In the genomic region with DNA sequence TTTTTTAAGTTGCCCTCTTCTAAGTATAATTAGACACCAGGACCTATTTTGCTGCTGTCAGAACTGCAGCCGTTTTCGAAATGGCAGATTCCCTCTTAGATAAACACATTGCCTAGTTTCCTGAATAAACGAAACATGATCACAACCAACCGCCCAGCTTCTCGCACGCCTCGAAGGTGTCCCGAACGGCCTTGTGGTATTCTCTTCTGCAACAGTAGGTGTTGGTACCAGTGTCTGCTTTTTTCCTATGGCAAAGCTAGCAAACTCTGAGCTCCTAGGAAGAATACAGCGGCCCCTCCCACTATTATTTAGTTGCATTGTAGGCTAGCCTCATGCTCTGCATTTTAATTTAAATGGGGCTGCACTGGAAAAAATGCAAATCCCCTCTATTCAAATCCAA, we compare ENCODE assay signal across 8 mouse cellular contexts. TPM values are rescaled to one million over a fixed set of nuclear protein-coding genes. Genes with fewer than 3 reads are reported as not detected.
DNase-seq lines count a peak whose midpoint lies in the region; ATAC-seq and TF ChIP-seq lines count a peak whose summit lies in the region.

No protein-coding gene starts in this region.

- in situ Hi-C loops in ES-E14 (cut with MboI; ENCODE audit: low sequenced_read_pairs in 2 of 2, unreplicated experiment in 2 of 2), result no loop called here

- DNase-seq in heart, adult 11 months, result peak; percentile 90
- DNase-seq in heart, adult 9 months (ENCODE audit: low spot score in 2 of 2), result no peak
- no peak for DNase-seq in ES-E14 (ENCODE audit: low read depth, low spot score)
- DNase-seq in liver, embryonic 13.5 days, result peak; percentile 29
- DNase-seq in frontal cortex, postnatal 14 days (ENCODE audit: low spot score in 2 of 2), result no peak
- DNase-seq in left cerebral cortex, adult 18-20 months (ENCODE audit: low spot score in 2 of 2), result no peak
- DNase-seq in kidney, postnatal 36 days, result no peak

- 1% methylated on average over 10 of the region's 10 CpGs for WGBS in forebrain, embryonic 15.5 days
- 0% methylated on average over 10 of the region's 10 CpGs for WGBS in liver, embryonic 13.5 days (ENCODE audit: insufficient replicate concordance)

- H3K27ac ChIP-seq in ES-E14 (ENCODE audit: insufficient read depth, low read depth, low read length, poor library complexity, severe bottlenecking), result peak overlapping the region; percentile 98
- peak overlapping the region; percentile 85 for H3K27ac ChIP-seq in forebrain, embryonic 15.5 days (replicated peaks)
- peak overlapping the region; percentile 63 for H3K27ac ChIP-seq in liver, embryonic 13.5 days

- peak; percentile 74 for ATAC-seq in forebrain, embryonic 15.5 days (replicated peaks)
- peak; percentile 56; the same call in 1 of the 2 replicates for ATAC-seq in liver, embryonic 13.5 days (ENCODE audit: low read depth)

- H3K36me3 ChIP-seq in ES-E14 (ENCODE audit: control insufficient read depth, insufficient read depth, low read length, poor library complexity, severe bottlenecking), result no peaks in the 10 kb centered on the region
- H3K36me3 ChIP-seq in forebrain, embryonic 15.5 days, result no peaks in the 10 kb centered on the region
- H3K36me3 ChIP-seq in liver, embryonic 13.5 days, result no peaks in the 10 kb centered on the region

- H3K9me3 ChIP-seq in ES-E14 (ENCODE audit: control insufficient read depth, insufficient read depth, low read depth, low read length), result no peaks in the 10 kb centered on the region
- H3K9me3 ChIP-seq in forebrain, embryonic 15.5 days, result no peaks in the 10 kb centered on the region
- H3K9me3 ChIP-seq in liver, embryonic 13.5 days (replicated peaks), result no peaks in the 10 kb centered on the region

- H3K9ac ChIP-seq in ES-E14 (ENCODE audit: insufficient read depth, low read depth, low read length, poor library complexity, severe bottlenecking), result peak overlapping the region; percentile 62; the same call in 1 of the 2 replicates
- H3K9ac ChIP-seq in forebrain, embryonic 15.5 days (replicated peaks), result peak overlapping the region; percentile 43
- H3K9ac ChIP-seq in liver, embryonic 13.5 days, result peak overlapping the region; percentile 37

- H3K4me1 ChIP-seq in ES-E14 (ENCODE audit: control insufficient read depth in 2 of 2, insufficient read depth in 2 of 2, low read length in 2 of 2, poor library complexity in 1 of 2), result peaks cover 17 to 34% of the 10 kb centered on the region in 2 experiments
- H3K4me1 ChIP-seq in forebrain, embryonic 15.5 days, result peaks cover 15% of the 10 kb centered on the region
- peaks cover 31% of the 10 kb centered on the region for H3K4me1 ChIP-seq in liver, embryonic 13.5 days (replicated peaks)

- peak overlapping the region; percentile 42 for H3K4me2 ChIP-seq in forebrain, embryonic 15.5 days (replicated peaks)
- H3K4me2 ChIP-seq in liver, embryonic 13.5 days, result peak overlapping the region; percentile 54

- H3K4me3 ChIP-seq in ES-E14 (ENCODE audit: insufficient read depth in 1 of 2, low read depth in 1 of 2, low read length in 2 of 2, poor library complexity in 1 of 2, severe bottlenecking in 1 of 2), result peak overlapping the region; percentile 21 to 53
- peak overlapping the region; percentile 31 for H3K4me3 ChIP-seq in forebrain, embryonic 15.5 days
- peak overlapping the region; percentile 24 for H3K4me3 ChIP-seq in liver, embryonic 13.5 days (replicated peaks)

- H3K27me3 ChIP-seq in forebrain, embryonic 15.5 days, result no peaks in the 10 kb centered on the region
- H3K27me3 ChIP-seq in liver, embryonic 13.5 days, result no peaks in the 10 kb centered on the region

TF ChIP-seq in ES-E14, 5 proteins besides CTCF, POLR2A, EP300 and RAD21:
- TF ChIP-seq CHD2 (IDR thresholded peaks at IDR 0.05; ENCODE audit: low read depth, low read length), result no peak
- no peak for TF ChIP-seq ZC3H11A (IDR thresholded peaks at IDR 0.05; ENCODE audit: borderline replicate concordance, low read depth, low read length)
- TF ChIP-seq MAFK (IDR thresholded peaks at IDR 0.05; ENCODE audit: insufficient read depth, low read depth, low read length), result no peak
- TF ChIP-seq ZNF384 (IDR thresholded peaks at IDR 0.05; ENCODE audit: low read depth, low read length), result no peak
- no peak for TF ChIP-seq HCFC1 (IDR thresholded peaks at IDR 0.05; ENCODE audit: borderline replicate concordance, insufficient read depth, low read length)

RNA-seq across cellular contexts. Expression of a gene that starts 45.3 kb away (rescaled TPM):
- total RNA-seq in ES-E14 (2012; rRNA removed), result 23.2 and 28.4 TPM in 2 replicates
- polyA plus RNA-seq in forebrain, embryonic 15.5 days (2015; fragmentation: Nextera tagmentation; extraction: Ambion mirVana), result 1.4 and 1.9 TPM in 2 replicates
- polyA plus RNA-seq in liver, embryonic 13.5 days (2015; fragmentation: Nextera tagmentation; extraction: Ambion mirVana), result 3.6 and 3.7 TPM in 2 replicates
- 1 to 10 TPM; 2.8 to 3.0 TPM for total RNA-seq in left cerebral cortex, adult 18-20 months (2021)

Comparison
In these comparisons a context has a peak if more than half of its experiments do, and no peak if none do; other contexts are left out.
1. DNase-seq: peak in heart, adult 11 months (single experiment) and liver, embryonic 13.5 days (single experiment); none in heart, adult 9 months (0 of 2), ES-E14 (single experiment), frontal cortex, postnatal 14 days (0 of 2), left cerebral cortex, adult 18-20 months (0 of 2) and kidney, postnatal 36 days (0 of 2).
2. Peak in every context shown above with its lines, with median percentiles within 50 percentile points of each other: H3K27ac ChIP-seq, H3K4me3 ChIP-seq and H3K9ac ChIP-seq.